Mouse (Mus musculus) central nervous system, embryonic 11.5 days (tissue): ENCODE results near the gene Lef1. TPM values are rescaled to one million over a fixed set of nuclear protein-coding genes. Genes with fewer than 3 reads are reported as not detected.

Experiments
- polyA plus RNA-seq: library from polyadenylated mRNA; depleted of rRNA; stranded (reverse); fragments of >200 nt; gene quantifications from 2 replicates; pipeline ENCODE4 v1.2.3, GENCODE M21; 2012; rRNA removed

The Lef1 gene
- polyA plus RNA-seq, result 29.2 and 37.2 TPM in 2 replicates

GRCm38 (mm10) chr3:131110191-131111150, at the start of gene Lef1:
TSS of gene Lef1 (plus strand) at chr3:131110471.

GRCm38 (mm10) chr3:131271559-131272373, 161.5 kb downstream of the Lef1 start, which contains the start of gene Hadh:
TSS of gene Hadh (minus strand) at chr3:131272101.

Other genes starting within 250 kb of the Lef1 start
- 60.7 and 79.0 TPM in 2 replicates for gene Hadh, start 161.6 kb downstream of the Lef1 start, polyA plus RNA-seq
- gene Cyp2u1, start 192.8 kb downstream of the Lef1 start, polyA plus RNA-seq, result 1.1 TPM in 2 replicates